Mouse (Mus musculus) limb, embryonic 12.5 days (tissue): ENCODE measurements around the gene Larp6. TPM values are rescaled to one million over a fixed set of nuclear protein-coding genes. Genes with fewer than 3 reads are reported as not detected.
A peak's percentile ranks its signal among the peaks of the same experiment; 100 is the strongest.

Experiments used
- ATAC-seq: fragments of 200-750 bp; cut with Nextera tagmentation; 2 replicates; pipeline ENCODE4 v1.8.0; 2017; ENCODE audit warnings: low read depth, moderate TSS enrichment; ENCODE audit not compliant: insufficient number of reproducible peaks, insufficient read depth, low FRiP score, low TSS enrichment
- H3K27ac ChIP-seq: fragments of 300-500 bp; sonication (generic); 2 replicates; pipeline ENCODE4 v1.5.1; 2016; ENCODE audit warnings: mild to moderate bottlenecking, moderate library complexity
- H3K27me3 ChIP-seq: fragments of 300-500 bp; sonication (generic); 2 replicates; pipeline ENCODE4 v1.6.1; 2016; ENCODE audit warnings: mild to moderate bottlenecking, moderate library complexity
- H3K36me3 ChIP-seq: fragments of 300-500 bp; sonication (generic); 2 replicates; pipeline ENCODE4 v1.6.1; 2016; ENCODE audit warnings: mild to moderate bottlenecking, moderate library complexity
- H3K4me1 ChIP-seq: fragments of 300-500 bp; sonication (generic); replicated peaks from 2 replicates; pipeline ENCODE4 v1.6.1; 2016
- H3K4me2 ChIP-seq: fragments of 300-500 bp; sonication (generic); 2 replicates; pipeline ENCODE4 v1.6.1; 2016; ENCODE audit warnings: mild to moderate bottlenecking, moderate library complexity
- H3K4me3 ChIP-seq: fragments of 300-500 bp; sonication (generic); replicated peaks from 2 replicates; pipeline ENCODE4 v1.5.1; 2016; ENCODE audit warnings: mild to moderate bottlenecking
- H3K9ac ChIP-seq: fragments of 300-500 bp; sonication (generic); replicated peaks from 2 replicates; pipeline ENCODE4 v1.6.1; 2016; ENCODE audit warnings: mild to moderate bottlenecking, moderate library complexity
- H3K9me3 ChIP-seq: fragments of 300-500 bp; sonication (generic); 2 replicates; pipeline ENCODE4 v1.6.1; 2016; ENCODE audit warnings: mild to moderate bottlenecking, moderate library complexity
- WGBS: fragments of 180-500 bp; shearing (Covaris S2); methylation state at CpG from one replicate; pipeline ENCODE4 v1.1.7; 2016; 5-methylcytosine and 5-hydroxymethylcytosine counted together
- polyA plus RNA-seq: library from polyadenylated mRNA; unstranded; fragments of >200 nt; fragmentation: Nextera tagmentation; extraction: Ambion mirVana; gene quantifications from 2 replicates; pipeline ENCODE4 v1.2.1, GENCODE M21; 2016

The Larp6 gene
- polyA plus RNA-seq, 1 experiment from 2014 or later, result 3.7 TPM

DNA sequence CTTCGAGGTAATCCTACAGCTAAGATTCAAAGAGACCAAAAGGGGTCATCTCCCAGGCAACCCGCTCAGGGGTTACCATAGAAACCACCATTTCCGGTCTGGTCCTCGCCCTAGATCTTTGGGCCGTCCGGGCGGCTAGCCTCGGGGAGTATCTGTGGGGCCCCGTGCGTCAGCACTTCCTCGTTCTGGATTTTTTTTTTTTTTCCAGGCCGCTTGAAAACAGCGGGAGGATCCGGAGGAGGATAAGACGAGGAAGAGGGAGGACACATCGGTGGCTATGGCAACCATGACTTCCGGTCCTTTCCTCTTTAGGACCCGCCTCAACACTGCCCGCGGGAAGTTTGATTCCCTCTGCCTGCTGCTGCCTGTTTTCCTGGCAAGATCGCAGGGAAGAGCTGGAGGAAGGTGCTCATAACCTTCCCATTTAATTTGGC is 24.9 kb upstream of the Larp6 start, which contains the start of gene Lrrc49:
TSS of gene Lrrc49 (minus strand) at position 268 of the 434 bp plus-strand sequence.
- Histone ChIP-seq H3K9me3 (no peaks in the 10 kb centered on the region), H3K4me2 (peak within 1 kb of the TSS; percentile 65), H3K27me3 (no peaks in the 10 kb centered on the region), H3K4me1 (0 out of 2 replicates have a peak, but pooled peaks cover 3% of the 10 kb centered on the region), H3K4me3 (peak within 1 kb of the TSS; percentile 64), H3K36me3 (peaks cover 9% of the 10 kb centered on the region), H3K9ac (peak within 1 kb of the TSS; percentile 56), H3K27ac (peak within 1 kb of the TSS; percentile 83)
- WGBS, result under 1% methylated on average over 21 of the region's 21 CpGs
- peak; percentile 87 for ATAC-seq

- Histone ChIP-seq H3K27ac (no peak overlapping the region), H3K36me3 (no peaks in the 10 kb centered on the region), H3K27me3 (0 out of 2 replicates have a peak, but pooled peaks cover 2% of the 10 kb centered on the region), H3K4me2 (no peak overlapping the region), H3K4me3 (no peak overlapping the region), H3K9me3 (no peaks in the 10 kb centered on the region), H3K4me1 (0 out of 2 replicates have a peak, but pooled peaks cover 3% of the 10 kb centered on the region), H3K9ac (no peak overlapping the region)
- ATAC-seq, result no peak
- WGBS, result 59% methylated on average over 4 of the region's 4 CpGs
Measured at GRCm38 (mm10) chr9:60692624-60693023, 20.2 kb upstream of the Larp6 start.

- H3K36me3 ChIP-seq, result no peaks in the 10 kb centered on the region
- no peak overlapping the region for H3K9ac ChIP-seq
- WGBS, result 45% methylated on average over 2 of the region's 2 CpGs
- H3K4me2 ChIP-seq, result no peak overlapping the region
- no peaks in the 10 kb centered on the region for H3K9me3 ChIP-seq
- 0 out of 2 replicates have a peak, but pooled peaks cover 2% of the 10 kb centered on the region for H3K27me3 ChIP-seq
- no peak for ATAC-seq
- H3K4me3 ChIP-seq, result no peak overlapping the region
- H3K4me1 ChIP-seq, result no peaks in the 10 kb centered on the region
- no peak overlapping the region for H3K27ac ChIP-seq
Measured at GRCm38 (mm10) chr9:60693986-60694385, 18.8 kb upstream of the Larp6 start.

- 0 out of 2 replicates have a peak, but pooled peaks cover 2% of the 10 kb centered on the region for H3K27me3 ChIP-seq
- H3K4me1 ChIP-seq, result no peaks in the 10 kb centered on the region
- H3K9ac ChIP-seq, result no peak overlapping the region
- no peak overlapping the region for H3K27ac ChIP-seq
- no peaks in the 10 kb centered on the region for H3K9me3 ChIP-seq
- no peaks in the 10 kb centered on the region for H3K36me3 ChIP-seq
- no peak overlapping the region for H3K4me2 ChIP-seq
- 58% methylated on average over 6 of the region's 6 CpGs for WGBS
- ATAC-seq, result no peak
- no peak overlapping the region for H3K4me3 ChIP-seq
Measured at GRCm38 (mm10) chr9:60696271-60696985, 16.4 kb upstream of the Larp6 start.

GRCm38 (mm10) chr9:60699581-60700231 is 13.1 kb upstream of the Larp6 start:
- ATAC-seq, result no peak

DNA sequence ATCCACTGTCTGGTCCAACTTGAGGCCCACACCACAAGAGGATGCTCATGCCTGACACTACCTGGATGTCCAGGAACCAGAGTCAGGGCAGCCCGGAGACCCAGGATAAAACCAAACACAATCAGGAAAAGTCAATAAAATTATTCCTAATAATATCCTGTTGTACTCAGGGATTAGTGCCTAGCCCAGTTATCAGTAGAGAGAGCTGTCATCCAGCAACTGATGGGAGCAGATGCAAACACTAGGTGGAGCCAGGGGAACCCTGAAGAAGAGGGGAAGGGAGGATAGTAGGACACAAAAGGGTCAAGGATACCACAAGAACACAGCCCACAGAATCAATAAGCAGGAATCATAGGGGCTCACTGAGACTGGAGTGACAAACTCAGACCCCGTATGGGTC is 5.2 kb upstream of the Larp6 start:
- no peak overlapping the region for H3K4me3 ChIP-seq
- no peak overlapping the region for H3K9ac ChIP-seq
- H3K4me1 ChIP-seq, result no peaks in the 10 kb centered on the region
- H3K36me3 ChIP-seq, result no peaks in the 10 kb centered on the region
- no peaks in the 10 kb centered on the region for H3K9me3 ChIP-seq
- H3K4me2 ChIP-seq, result no peak overlapping the region
- no peak for ATAC-seq
- H3K27ac ChIP-seq, result no peak overlapping the region
- WGBS, result 90% methylated on average over 2 of the region's 2 CpGs
- 0 out of 2 replicates have a peak, but pooled peaks cover 3% of the 10 kb centered on the region for H3K27me3 ChIP-seq

More at GRCm38 (mm10) chr9:60699581-60700231, 13.1 kb upstream of the Larp6 start:
- Histone ChIP-seq H3K9me3 (no peaks in the 10 kb centered on the region), H3K27ac (no peak overlapping the region), H3K27me3 (0 out of 2 replicates have a peak, but pooled peaks cover 2% of the 10 kb centered on the region), H3K4me3 (no peak overlapping the region), H3K9ac (no peak overlapping the region), H3K36me3 (no peaks in the 10 kb centered on the region), H3K4me1 (no peaks in the 10 kb centered on the region), H3K4me2 (no peak overlapping the region)
- 68% methylated on average over 18 of the region's 18 CpGs for WGBS

DNA sequence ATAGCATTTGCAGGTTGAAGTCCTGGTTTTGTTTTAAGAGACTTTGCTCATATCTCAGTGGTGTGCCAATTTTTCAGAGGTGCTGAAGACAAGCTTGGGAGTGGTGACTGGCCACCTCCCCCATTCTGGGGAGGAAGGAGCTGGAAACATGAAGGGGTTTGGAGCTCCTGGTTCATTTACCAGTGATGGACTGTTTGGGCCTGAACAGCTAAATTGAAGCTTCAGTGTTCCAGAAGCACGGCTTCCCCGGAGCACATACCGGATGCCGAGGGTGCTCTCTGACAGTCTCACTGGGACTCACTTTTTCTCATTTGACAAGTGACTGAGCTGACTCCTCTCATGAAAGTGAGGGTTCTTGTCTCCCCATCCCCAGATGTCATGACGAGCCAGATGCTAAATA is 4.2 kb upstream of the Larp6 start:
- no peak for ATAC-seq
- Histone ChIP-seq H3K36me3 (no peaks in the 10 kb centered on the region), H3K4me3 (no peak overlapping the region), H3K27me3 (peaks cover 5% of the 10 kb centered on the region), H3K4me2 (no peak overlapping the region), H3K9ac (no peak overlapping the region), H3K27ac (no peak overlapping the region), H3K4me1 (peaks cover 5% of the 10 kb centered on the region; the same call in 1 of the 2 replicates), H3K9me3 (no peaks in the 10 kb centered on the region)
- WGBS, result 88% methylated on average over 5 of the region's 5 CpGs

- WGBS, result 89% methylated on average over 6 of the region's 6 CpGs
- Histone ChIP-seq H3K27me3 (peaks cover 16% of the 10 kb centered on the region), H3K4me2 (no peak overlapping the region), H3K4me1 (peaks cover 7% of the 10 kb centered on the region; the same call in 1 of the 2 replicates), H3K9me3 (no peaks in the 10 kb centered on the region), H3K9ac (no peak overlapping the region), H3K4me3 (no peak overlapping the region), H3K27ac (no peak overlapping the region), H3K36me3 (no peaks in the 10 kb centered on the region)
- no peak for ATAC-seq
Measured at GRCm38 (mm10) chr9:60709721-60710120, 3.1 kb upstream of the Larp6 start.

DNA sequence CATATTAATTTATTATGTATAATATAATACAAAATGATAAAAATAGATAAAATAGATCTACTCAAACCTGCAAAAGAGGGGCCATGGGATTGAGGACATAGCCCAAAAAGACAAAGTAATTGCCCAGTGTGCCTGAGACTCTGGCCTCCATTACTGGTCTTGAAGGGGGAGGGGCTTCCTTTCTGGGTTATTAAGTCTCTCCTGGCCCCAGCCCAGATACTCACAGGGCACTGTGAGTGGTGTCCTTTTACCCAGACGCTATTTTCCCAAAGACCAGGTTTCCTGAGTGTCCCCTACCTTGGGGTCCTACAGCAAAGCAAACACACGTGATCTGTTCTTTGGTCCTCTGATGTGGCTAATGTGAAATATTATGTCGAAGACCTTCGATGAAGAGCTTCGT is 778 bp upstream of the Larp6 start:
- no peak overlapping the region for H3K4me2 ChIP-seq
- 77% methylated on average over 5 of the region's 5 CpGs for WGBS
- H3K27ac ChIP-seq, result no peak overlapping the region
- no peak for ATAC-seq
- peaks cover 7% of the 10 kb centered on the region; the same call in 1 of the 2 replicates for H3K4me1 ChIP-seq
- H3K36me3 ChIP-seq, result no peaks in the 10 kb centered on the region
- 0 out of 2 replicates have a peak, but pooled peaks cover 5% of the 10 kb centered on the region for H3K9me3 ChIP-seq
- no peak overlapping the region for H3K4me3 ChIP-seq
- H3K9ac ChIP-seq, result no peak overlapping the region
- peaks cover 17% of the 10 kb centered on the region for H3K27me3 ChIP-seq

GRCm38 (mm10) chr9:60713616-60714015 is 827 bp downstream of the Larp6 start:
- H3K4me3 ChIP-seq, result peak overlapping the region; percentile 66
- H3K9me3 ChIP-seq, result 0 out of 2 replicates have a peak, but pooled peaks cover 5% of the 10 kb centered on the region
- ATAC-seq, result no peak
- peaks cover 17% of the 10 kb centered on the region for H3K27me3 ChIP-seq
- WGBS, result 34% methylated on average over 4 of the region's 4 CpGs
- H3K4me2 ChIP-seq, result peak overlapping the region; percentile 98
- H3K27ac ChIP-seq, result no peak overlapping the region
- H3K9ac ChIP-seq, result peak overlapping the region; percentile 76; the same call in 1 of the 2 replicates
- H3K4me1 ChIP-seq, result peaks cover 7% of the 10 kb centered on the region; the same call in 1 of the 2 replicates
- no peaks in the 10 kb centered on the region for H3K36me3 ChIP-seq

- whole genome bisulfite sequencing, result 88% methylated on average over 6 of the region's 6 CpGs
- no peak overlapping the region for H3K4me2 ChIP-seq
- no peak for ATAC-seq
Measured at GRCm38 (mm10) chr9:60714191-60714590, 1.4 kb downstream of the Larp6 start.

More at GRCm38 (mm10) chr9:60714191-60714590, 1.4 kb downstream of the Larp6 start:
- Histone ChIP-seq H3K9ac (no peak overlapping the region), H3K9me3 (0 out of 2 replicates have a peak, but pooled peaks cover 5% of the 10 kb centered on the region), H3K27ac (no peak overlapping the region), H3K4me3 (no peak overlapping the region), H3K27me3 (peaks cover 17% of the 10 kb centered on the region), H3K36me3 (no peaks in the 10 kb centered on the region), H3K4me1 (peaks cover 7% of the 10 kb centered on the region; the same call in 1 of the 2 replicates)
